Mouse (Mus musculus): Measurements from ENCODE around the gene Prr3.
"Not testable (repeated sequence)": the region's sequence is repeated elsewhere in the genome, so short reads cannot be mapped to it uniquely, and the experiment has no call there.

Gene Prr3

GRCm38 (mm10) chr17:35998545-35999305 is 18.7 kb upstream of the Prr3 start:
- DNase-seq = no peak

- DNase-seq = no peak
Measured at GRCm38 (mm10) chr17:35997713-35998510, 17.9 kb upstream of the Prr3 start.

- DNase-seq = peak; percentile 99 to 100
Measured at GRCm38 (mm10) chr17:35996949-35997348, 16.9 kb upstream of the Prr3 start.

- no peak for DNase-seq
Measured at GRCm38 (mm10) chr17:35994879-35995240, 14.8 kb upstream of the Prr3 start.

- DNase-seq = peak; percentile 84 to 85
Measured at GRCm38 (mm10) chr17:35994175-35994878, 14.3 kb upstream of the Prr3 start.

- DNase-seq = peak; percentile 86 to 89
Measured at GRCm38 (mm10) chr17:35993675-35994074, 13.6 kb upstream of the Prr3 start.

- no peak for DNase-seq
Measured at GRCm38 (mm10) chr17:35991781-35992180, 11.7 kb upstream of the Prr3 start.

- no peak for DNase-seq
Measured at GRCm38 (mm10) chr17:35981776-35982175, 1.7 kb upstream of the Prr3 start.

GRCm38 (mm10) chr17:35980363-35980754 is 323 bp upstream of the Prr3 start:
- peak; percentile 74 to 80 for DNase-seq

- peak; percentile 89 to 92 for DNase-seq
Measured at GRCm38 (mm10) chr17:35978811-35979400, 1.1 kb downstream of the Prr3 start.

- no peak for DNase-seq
Measured at GRCm38 (mm10) chr17:35972131-35972530, 7.9 kb downstream of the Prr3 start.

GRCm38 (mm10) chr17:35969418-35970389 is 10.3 kb downstream of the Prr3 start, which contains the start of gene Abcf1:
TSS of gene Abcf1 (minus strand) at chr17:35969761.
- DNase-seq = peak; percentile 99 to 100

- no peak for DNase-seq
Measured at GRCm38 (mm10) chr17:35967621-35968020, 12.4 kb downstream of the Prr3 start.

GRCm38 (mm10) chr17:35963279-35963678 is 16.8 kb downstream of the Prr3 start:
- peak; percentile 10 to 21 for DNase-seq

- DNase-seq = no peak
Measured at GRCm38 (mm10) chr17:35958533-35959223, 21.4 kb downstream of the Prr3 start.

- no peak for DNase-seq
Measured at GRCm38 (mm10) chr17:35954665-35955064, 25.4 kb downstream of the Prr3 start.

GRCm38 (mm10) chr17:35952559-35952958 is 27.5 kb downstream of the Prr3 start:
- not testable (repeated sequence) for DNase-seq

GRCm38 (mm10) chr17:35950946-35951345 is 29.1 kb downstream of the Prr3 start:
- not testable (repeated sequence) for DNase-seq

GRCm38 (mm10) chr17:35939941-35940340 is 40.1 kb downstream of the Prr3 start:
- DNase-seq = no peak

GRCm38 (mm10) chr17:35939108-35939507 is 40.9 kb downstream of the Prr3 start:
- no peak for DNase-seq
